Mouse (Mus musculus) CH12.LX (cell line): Measurements from ENCODE around the gene 4930544D05Rik. TPM values are rescaled to one million over a fixed set of nuclear protein-coding genes. Genes with fewer than 3 reads are reported as not detected.

Experiments
- DNase-seq: peaks from one replicate; pipeline ENCODE4 v3.0.0-alpha.2; 2013; ENCODE audit errors: extremely low read depth
- H3K27ac ChIP-seq: 2 replicates; pipeline ENCODE4 v1.5.1; 2012; ENCODE audit warnings: low read depth, mild to moderate bottlenecking, control low read depth, moderate library complexity; ENCODE audit not compliant: insufficient read depth
- H3K27me3 ChIP-seq: replicated peaks from 2 replicates; pipeline ENCODE3; 2012; ENCODE audit warnings: inconsistent platforms
- H3K36me3 ChIP-seq, 2 experiments: replicated peaks in 1 of 2; 2 replicates each; pipeline versions ENCODE3 to v1.6.1; 2012; ENCODE audit warnings: inconsistent platforms in 1 of 2, low read length in 1 of 2, mild to moderate bottlenecking in 1 of 2, mixed read lengths in 1 of 2, moderate library complexity in 1 of 2; ENCODE audit not compliant: control insufficient read depth in 1 of 2, insufficient read depth in 1 of 2
- H3K4me1 ChIP-seq, 2 experiments: 2 replicates each; pipeline ENCODE4 v1.6.1; 2012; ENCODE audit warnings: inconsistent platforms in 1 of 2, moderate library complexity in 1 of 2; ENCODE audit not compliant: insufficient read depth in 2 of 2, control insufficient read depth in 1 of 2
- H3K4me2 ChIP-seq: 2 replicates; pipeline ENCODE4 v1.6.1; 2012; ENCODE audit warnings: low read depth, mild to moderate bottlenecking, control low read depth; ENCODE audit not compliant: poor library complexity, insufficient read depth, severe bottlenecking
- H3K4me3 ChIP-seq, 3 experiments: fragments of 150-350 bp in 1 of 3; sonication (generic) in 1 of 3; replicated peaks in 1 of 3; 2 replicates each; pipeline versions ENCODE3 to v1.5.1; 2011 to 2012; ENCODE audit warnings: low read depth in 2 of 3, low read length in 2 of 3, mild to moderate bottlenecking in 2 of 3, moderate library complexity in 2 of 3, control low read depth in 1 of 3, improper control_type of control experiment in 1 of 3, inconsistent platforms in 1 of 3, mixed read lengths in 1 of 3; ENCODE audit not compliant: poor library complexity in 1 of 3
- H3K79me2 ChIP-seq: replicated peaks from 2 replicates; pipeline ENCODE4 v1.6.1; 2012; ENCODE audit warnings: mild to moderate bottlenecking, moderate library complexity; ENCODE audit not compliant: control insufficient read depth, poor library complexity, insufficient read depth, severe bottlenecking; ENCODE audit errors: extremely low read depth
- H3K9ac ChIP-seq: 2 replicates; pipeline ENCODE4 v1.6.1; 2012; ENCODE audit warnings: low read depth, mild to moderate bottlenecking, control low read depth, moderate library complexity; ENCODE audit not compliant: insufficient read depth
- H3K9me3 ChIP-seq: replicated peaks from 2 replicates; pipeline ENCODE3; 2012; ENCODE audit warnings: low read length, inconsistent platforms, mixed read lengths
- BHLHE40 ChIP-seq: IDR thresholded peaks from 2 replicates; pipeline ENCODE4 v1.6.1; 2011; ENCODE audit warnings: mild to moderate bottlenecking, low read depth, low read length, improper control_type of control experiment
- CHD1 ChIP-seq: IDR thresholded peaks from 2 replicates; pipeline ENCODE4 v1.6.1; 2012; ENCODE audit warnings: low read depth, low read length, improper control_type of control experiment, inconsistent platforms
- CHD2 ChIP-seq: IDR thresholded peaks from 2 replicates; pipeline ENCODE4 v1.6.1; 2011; ENCODE audit warnings: low read length, improper control_type of control experiment
- E2F4 ChIP-seq: IDR thresholded peaks from 2 replicates; pipeline ENCODE4 v1.6.1; 2011; ENCODE audit warnings: low read depth, low read length, improper control_type of control experiment; ENCODE audit not compliant: insufficient replicate concordance
- ELF1 ChIP-seq: IDR thresholded peaks from 2 replicates; pipeline ENCODE4 v1.6.1; 2014; ENCODE audit warnings: low read depth, mild to moderate bottlenecking, inconsistent platforms, low read length, improper control_type of control experiment
- EP300 ChIP-seq: IDR thresholded peaks from 2 replicates; pipeline ENCODE4 v1.6.1; 2011; ENCODE audit warnings: low read length, improper control_type of control experiment
- ETS1 ChIP-seq: conservative IDR thresholded peaks from 2 replicates; pipeline ENCODE4 v1.6.1; 2012; ENCODE audit warnings: low read depth, mild to moderate bottlenecking, inconsistent platforms, low read length, improper control_type of control experiment, moderate library complexity
- JUN ChIP-seq: IDR thresholded peaks from 2 replicates; pipeline ENCODE4 v1.6.1; 2011; ENCODE audit warnings: low read depth, mild to moderate bottlenecking, low read length, improper control_type of control experiment, moderate library complexity; ENCODE audit not compliant: insufficient read depth
- KAT2A ChIP-seq: IDR thresholded peaks from 2 replicates; pipeline ENCODE4 v1.6.1; 2012; ENCODE audit warnings: low read length, improper control_type of control experiment, inconsistent platforms; ENCODE audit not compliant: insufficient replicate concordance
- MAFK ChIP-seq: IDR thresholded peaks from 2 replicates; pipeline ENCODE4 v1.6.1; 2011; ENCODE audit warnings: low read length, improper control_type of control experiment; ENCODE audit not compliant: insufficient replicate concordance
- MAX ChIP-seq: IDR thresholded peaks from 2 replicates; pipeline ENCODE4 v1.6.1; 2011; ENCODE audit warnings: low read length, improper control_type of control experiment
- MXI1 ChIP-seq: IDR thresholded peaks from 2 replicates; pipeline ENCODE4 v1.6.1; 2011; ENCODE audit warnings: mild to moderate bottlenecking, low read depth, low read length, improper control_type of control experiment
- NELFE ChIP-seq: IDR thresholded peaks from 2 replicates; pipeline ENCODE4 v1.6.1; 2011; ENCODE audit warnings: low read depth, low read length, improper control_type of control experiment
- PAX5 ChIP-seq: IDR thresholded peaks from 2 replicates; pipeline ENCODE4 v1.6.1; 2012; ENCODE audit warnings: low read length, inconsistent platforms, mixed read lengths
- POLR2AphosphoS2 ChIP-seq: IDR thresholded peaks from 2 replicates; pipeline ENCODE4 v1.6.1; 2011; ENCODE audit warnings: low read depth, low read length, improper control_type of control experiment
- RAD21 ChIP-seq: IDR thresholded peaks from 2 replicates; pipeline ENCODE4 v1.6.1; 2011; ENCODE audit warnings: low read depth, mild to moderate bottlenecking, low read length, improper control_type of control experiment, moderate library complexity
- RCOR1 ChIP-seq: conservative IDR thresholded peaks from 2 replicates; pipeline ENCODE4 v1.6.1; 2012; ENCODE audit warnings: low read depth, mild to moderate bottlenecking, inconsistent platforms, low read length, improper control_type of control experiment
- SMC3 ChIP-seq: IDR thresholded peaks from 2 replicates; pipeline ENCODE4 v1.6.1; 2011; ENCODE audit warnings: low read depth, low read length, improper control_type of control experiment
- UBTF ChIP-seq: IDR thresholded peaks from 2 replicates; pipeline ENCODE4 v1.6.1; 2012; ENCODE audit warnings: low read depth, mild to moderate bottlenecking, inconsistent platforms, low read length, improper control_type of control experiment, moderate library complexity
- USF1 ChIP-seq: IDR thresholded peaks from 2 replicates; pipeline ENCODE4 v1.6.1; 2014; ENCODE audit warnings: low read depth, mild to moderate bottlenecking, inconsistent platforms, low read length, improper control_type of control experiment
- USF2 ChIP-seq: conservative IDR thresholded peaks from 2 replicates; pipeline ENCODE4 v1.6.1; 2011; ENCODE audit warnings: low read depth, low read length, improper control_type of control experiment
- ZC3H11A ChIP-seq: IDR thresholded peaks from 2 replicates; pipeline ENCODE4 v1.6.1; 2012; ENCODE audit warnings: low read depth, mild to moderate bottlenecking, inconsistent platforms, low read length, improper control_type of control experiment
- ZKSCAN1 ChIP-seq: IDR thresholded peaks from 2 replicates; pipeline ENCODE4 v1.6.1; 2012; ENCODE audit warnings: low read depth, inconsistent platforms, low read length, improper control_type of control experiment, borderline replicate concordance
- dilution Hi-C: fragments of 300-500 bp; cut with MboI; formaldehyde crosslinking; loops from 2 replicates; pipeline ENCODE4 v1.14.3; 2020; ENCODE audit warnings: low sequenced_read_pairs; ENCODE audit not compliant: extremely low pct_unique_long_range_greater_than_20kb, extremely low pct_ligation_motif_present
- in situ Hi-C: fragments of 300-500 bp; cut with MboI; formaldehyde crosslinking; loops from 3 replicates; pipeline ENCODE4 v1.14.3; 2019; ENCODE audit warnings: low sequenced_read_pairs, low pct_ligation_motif_present, low pct_unique_long_range_greater_than_20kb, mixed read lengths
- polyA plus RNA-seq: library from polyadenylated mRNA; unstranded; fragments of >175 nt; gene quantifications from 2 replicates; pipeline ENCODE4 v1.2.1, GENCODE M21; 2012; ENCODE audit warnings: low read depth; ENCODE audit not compliant: insufficient read length
- total RNA-seq, 2 experiments: library from RNA; depleted of rRNA; stranded (reverse); fragments of 300-350 nt in 1 of 2; fragments of >200 nt in 1 of 2; gene quantifications; 2 replicates each; pipeline ENCODE4 v1.2.3; 2012 to 2014

Gene 4930544D05Rik
- total and polyA plus RNA-seq, 3 experiments: 0.17 TPM; not detected in 2

- DNase-seq: no peak
- peak overlapping the region; percentile 53; the same call in 1 of the 2 replicates for H3K4me2 ChIP-seq
- TF ChIP-seq E2F4: no peak
- TF ChIP-seq UBTF: 0 out of 2 replicates have a peak, but pooled peaks have one; percentile 3
- no peak for TF ChIP-seq RAD21
- peak overlapping the region; percentile 71 for H3K27ac ChIP-seq
- peaks cover 44 to 96% of the 10 kb centered on the region in 2 experiments for H3K4me1 ChIP-seq
- H3K79me2 ChIP-seq: 0 out of 2 replicates have a peak, but pooled peaks cover 3% of the 10 kb centered on the region
- no peaks in the 10 kb centered on the region for H3K9me3 ChIP-seq
- no peaks in the 10 kb centered on the region for H3K27me3 ChIP-seq
- H3K9ac ChIP-seq: peak overlapping the region; percentile 3
- peaks cover 17 to 45% of the 10 kb centered on the region in 2 experiments for H3K36me3 ChIP-seq
- no peak overlapping the region for H3K4me3 ChIP-seq
- in situ Hi-C loops (no loop called here), dilution Hi-C loops (no loop called here)
Measured at GRCm38 (mm10) chr11:70596094-70596493, 19.6 kb upstream of the 4930544D05Rik start.

- H3K4me1 ChIP-seq: peaks cover 40 to 95% of the 10 kb centered on the region in 2 experiments
- 0 out of 2 replicates have a peak overlapping the region, but pooled peaks have one; percentile 1 for H3K27ac ChIP-seq
- TF ChIP-seq E2F4 (no peak), MAFK (no peak), CHD2 (no peak), MXI1 (no peak), ELF1 (no peak), JUN (no peak), SMC3 (no peak), CHD1 (no peak), MAX (peak; percentile 66; the same call in 1 of the 2 replicates), RCOR1 (no peak), UBTF (no peak), USF2 (no peak), ETS1 (no peak), EP300 (0 out of 2 replicates have a peak, but pooled peaks have one; percentile 14), NELFE (no peak), POLR2AphosphoS2 (no peak), ZC3H11A (no peak), USF1 (no peak), ZKSCAN1 (no peak), PAX5 (no peak), KAT2A (no peak), BHLHE40 (peak; percentile 65)
- H3K79me2 ChIP-seq: 0 out of 2 replicates have a peak, but pooled peaks cover 3% of the 10 kb centered on the region
- H3K4me2 ChIP-seq: no peak overlapping the region
- H3K9ac ChIP-seq: no peak overlapping the region
- DNase-seq: no peak
- H3K9me3 ChIP-seq: no peaks in the 10 kb centered on the region
- in situ Hi-C loops: no loop called here
- no peak overlapping the region for H3K4me3 ChIP-seq
- no peaks in the 10 kb centered on the region for H3K27me3 ChIP-seq
- dilution Hi-C loops: no loop called here
- peaks cover 26 to 55% of the 10 kb centered on the region in 2 experiments for H3K36me3 ChIP-seq
Measured at GRCm38 (mm10) chr11:70597301-70597700, 18.3 kb upstream of the 4930544D05Rik start.
